Mouse (Mus musculus) kidney, postnatal 4 days (tissue): ENCODE measurements around the gene Nxph1.
A peak's percentile ranks its signal among the peaks of the same experiment; 100 is the strongest.

Experiments
- DNase-seq, 2 experiments: peaks; one replicate each; pipeline ENCODE4 v3.0.0; 2021; ENCODE audit warnings: mixed read lengths in 2 of 2

Nxph1 gene

GRCm38 (mm10) chr6:8948131-8948470 lies at the start of gene Nxph1:
Nxph1 (plus strand) TSS chr6:8948431.
- DNase-seq, result no peak

- no peak for DNase-seq
Observed at GRCm38 (mm10) chr6:8900021-8900728, 48.1 kb upstream of the Nxph1 start.

- no peak for DNase-seq
Observed at GRCm38 (mm10) chr6:8900729-8901122, 47.5 kb upstream of the Nxph1 start.

- no peak for DNase-seq
Observed at GRCm38 (mm10) chr6:8907917-8908316, 40.3 kb upstream of the Nxph1 start.

- no peak for DNase-seq
Observed at GRCm38 (mm10) chr6:8913404-8913803, 34.8 kb upstream of the Nxph1 start.

- no peak for DNase-seq
Observed at GRCm38 (mm10) chr6:8914682-8915081, 33.5 kb upstream of the Nxph1 start.

- DNase-seq, result no peak
Observed at GRCm38 (mm10) chr6:8924481-8924880, 23.8 kb upstream of the Nxph1 start.

GRCm38 (mm10) chr6:8935241-8935640 lies 13.0 kb upstream of the Nxph1 start:
- DNase-seq, result no peak

GRCm38 (mm10) chr6:8935705-8936104 lies 12.5 kb upstream of the Nxph1 start:
- peak; percentile 65 to 70 for DNase-seq

- no peak for DNase-seq
Observed at GRCm38 (mm10) chr6:8936168-8936567, 12.1 kb upstream of the Nxph1 start.

- DNase-seq, result peak; percentile 88 to 89
Observed at GRCm38 (mm10) chr6:8948471-8949411, 510 bp downstream of the Nxph1 start.

GRCm38 (mm10) chr6:8949665-8950201 lies 1.5 kb downstream of the Nxph1 start:
- DNase-seq, result no peak

GRCm38 (mm10) chr6:8950611-8951325 lies 2.5 kb downstream of the Nxph1 start:
- no peak for DNase-seq

GRCm38 (mm10) chr6:8951326-8951695 lies 3.1 kb downstream of the Nxph1 start:
- peak; percentile 76 to 80 for DNase-seq

- DNase-seq, result no peak
Observed at GRCm38 (mm10) chr6:8951884-8952590, 3.8 kb downstream of the Nxph1 start.

GRCm38 (mm10) chr6:8955817-8956529 lies 7.7 kb downstream of the Nxph1 start:
- no peak for DNase-seq

GRCm38 (mm10) chr6:8956743-8957528 lies 8.7 kb downstream of the Nxph1 start:
- no peak for DNase-seq

GRCm38 (mm10) chr6:8957529-8957887 lies 9.3 kb downstream of the Nxph1 start:
- DNase-seq, result peak; percentile 80 to 82

- DNase-seq, result peak; percentile 19 to 35
Observed at GRCm38 (mm10) chr6:8958081-8958919, 10.1 kb downstream of the Nxph1 start.

- DNase-seq, result no peak
Observed at GRCm38 (mm10) chr6:8959810-8960209, 11.6 kb downstream of the Nxph1 start.
